8 mouse cellular contexts compared by ENCODE assay signal in genomic region chr2:142813033-142813432, GRCm38 (mm10).
A peak's percentile ranks its signal among the peaks of the same experiment; 100 is the strongest.
DNase-seq lines count a peak whose midpoint lies in the region; ATAC-seq and TF ChIP-seq lines count a peak whose summit lies in the region.

No protein-coding gene starts in this region.

- H3K4me2 ChIP-seq in heart, embryonic 15.5 days: no peak overlapping the region
- H3K4me2 ChIP-seq in kidney, postnatal 0 days (ENCODE audit: low read length): no peak overlapping the region
- no peak overlapping the region for H3K4me2 ChIP-seq in liver, embryonic 11.5 days
- no peak overlapping the region for H3K4me2 ChIP-seq in neural tube, embryonic 15.5 days

- no peaks in the 10 kb centered on the region for H3K9me3 ChIP-seq in heart, embryonic 15.5 days (replicated peaks)
- H3K9me3 ChIP-seq in kidney, postnatal 0 days (replicated peaks; ENCODE audit: low read length): no peaks in the 10 kb centered on the region
- H3K9me3 ChIP-seq in liver, embryonic 11.5 days (ENCODE audit: control insufficient read depth, low read length): no peaks in the 10 kb centered on the region
- no peaks in the 10 kb centered on the region for H3K9me3 ChIP-seq in neural tube, embryonic 15.5 days (replicated peaks)

- H3K4me3 ChIP-seq in heart, embryonic 15.5 days: no peak overlapping the region
- H3K4me3 ChIP-seq in kidney, postnatal 0 days (replicated peaks; ENCODE audit: low read depth, low read length): no peak overlapping the region
- no peak overlapping the region for H3K4me3 ChIP-seq in liver, embryonic 11.5 days (ENCODE audit: low read depth, low read length)
- H3K4me3 ChIP-seq in neural tube, embryonic 15.5 days (replicated peaks): no peak overlapping the region

- peak; percentile 86 for TF ChIP-seq CTCF in kidney, postnatal 0 days (IDR thresholded peaks at IDR 0.05; ENCODE audit: low read depth)

- no peaks in the 10 kb centered on the region for H3K27me3 ChIP-seq in heart, embryonic 15.5 days
- H3K27me3 ChIP-seq in kidney, postnatal 0 days (ENCODE audit: insufficient read depth, low read length): no peaks in the 10 kb centered on the region
- H3K27me3 ChIP-seq in liver, embryonic 11.5 days (replicated peaks; ENCODE audit: control insufficient read depth, insufficient read depth, low read length): no peaks in the 10 kb centered on the region
- H3K27me3 ChIP-seq in neural tube, embryonic 15.5 days (replicated peaks): no peaks in the 10 kb centered on the region

- H3K36me3 ChIP-seq in heart, embryonic 15.5 days: no peaks in the 10 kb centered on the region
- H3K36me3 ChIP-seq in kidney, postnatal 0 days (ENCODE audit: insufficient read depth, low read length): no peaks in the 10 kb centered on the region
- no peaks in the 10 kb centered on the region for H3K36me3 ChIP-seq in liver, embryonic 11.5 days (ENCODE audit: control insufficient read depth, insufficient read depth, low read length)
- no peaks in the 10 kb centered on the region for H3K36me3 ChIP-seq in neural tube, embryonic 15.5 days

- 25% methylated on average over 2 of the region's 2 CpGs for WGBS in heart, embryonic 15.5 days
- 34% methylated on average over 2 of the region's 2 CpGs for WGBS in kidney, postnatal 0 days
- WGBS in liver, embryonic 11.5 days: 27% methylated on average over 2 of the region's 2 CpGs
- WGBS in neural tube, embryonic 15.5 days: 43% methylated on average over 2 of the region's 2 CpGs

- H3K4me1 ChIP-seq in heart, embryonic 15.5 days (replicated peaks): no peaks in the 10 kb centered on the region
- no peaks in the 10 kb centered on the region for H3K4me1 ChIP-seq in kidney, postnatal 0 days (replicated peaks; ENCODE audit: insufficient read depth, low read length)
- no peaks in the 10 kb centered on the region for H3K4me1 ChIP-seq in liver, embryonic 11.5 days (replicated peaks; ENCODE audit: control insufficient read depth, insufficient read depth, low read length)
- H3K4me1 ChIP-seq in neural tube, embryonic 15.5 days: peaks cover 3% of the 10 kb centered on the region; the same call in 1 of the 2 replicates

- no peak overlapping the region for H3K27ac ChIP-seq in heart, embryonic 15.5 days
- no peak overlapping the region for H3K27ac ChIP-seq in kidney, postnatal 0 days
- H3K27ac ChIP-seq in liver, embryonic 11.5 days (ENCODE audit: low read depth, low read length): no peak overlapping the region
- H3K27ac ChIP-seq in neural tube, embryonic 15.5 days (replicated peaks): no peak overlapping the region

- DNase-seq in thymus, postnatal 0 days (ENCODE audit: low spot score): peak; percentile 41
- no peak for DNase-seq in thymus, postnatal 36 days
- DNase-seq in cerebellum, postnatal 25 days: peak; percentile 35 to 72
- peak; percentile 90 for DNase-seq in kidney, postnatal 0 days (ENCODE audit: low spot score)
- no peak for DNase-seq in liver, embryonic 11.5 days (ENCODE audit: low spot score)
- DNase-seq in thymus, postnatal 25 days: no peak

- ATAC-seq in heart, embryonic 15.5 days (replicated peaks; ENCODE audit: insufficient number of reproducible peaks, insufficient read depth, low FRiP score, low read depth): peak; percentile 66; the same call in 1 of the 2 replicates
- ATAC-seq in kidney, postnatal 0 days (replicated peaks; ENCODE audit: low FRiP score, low read depth): peak; percentile 74; the same call in 1 of the 2 replicates
- peak; percentile 47 for ATAC-seq in liver, embryonic 11.5 days (replicated peaks; ENCODE audit: low FRiP score)
- ATAC-seq in neural tube, embryonic 15.5 days (ENCODE audit: low FRiP score): peak; percentile 70; the same call in 1 of the 2 replicates

- H3K9ac ChIP-seq in heart, embryonic 15.5 days: no peak overlapping the region
- no peak overlapping the region for H3K9ac ChIP-seq in kidney, postnatal 0 days (ENCODE audit: low read depth, low read length)
- no peak overlapping the region for H3K9ac ChIP-seq in liver, embryonic 11.5 days (ENCODE audit: low read depth, low read length)
- H3K9ac ChIP-seq in neural tube, embryonic 15.5 days (replicated peaks): no peak overlapping the region

Comparison
In these comparisons a context has a peak if more than half of its experiments do, and no peak if none do; other contexts are left out.
1. DNase-seq: peak in thymus, postnatal 0 days (single experiment), cerebellum, postnatal 25 days (2 of 2) and kidney, postnatal 0 days (single experiment); none in thymus, postnatal 36 days (0 of 2), liver, embryonic 11.5 days (single experiment) and thymus, postnatal 25 days (single experiment).
2. Peak in every context shown above with its lines, with median percentiles within 50 percentile points of each other: ATAC-seq.